Mouse (Mus musculus) limb, embryonic 10.5 days (tissue): ENCODE results near the gene Prkaa1. TPM values are rescaled to one million over a fixed set of nuclear protein-coding genes. Genes with fewer than 3 reads are reported as not detected.
"Not testable (repeated sequence)": the region's sequence is repeated elsewhere in the genome, so short reads cannot be mapped to it uniquely, and the experiment has no call there.

Experiments used
- DNase-seq: peaks from one replicate; pipeline ENCODE4 v3.0.0-alpha.2; 2017; ENCODE audit warnings: low spot score
- H3K27ac ChIP-seq: fragments of 300-500 bp; sonication (generic); 2 replicates; pipeline ENCODE4 v1.5.1; 2016; ENCODE audit warnings: mild to moderate bottlenecking
- H3K27me3 ChIP-seq: fragments of 300-500 bp; sonication (generic); 2 replicates; pipeline ENCODE4 v1.6.1; 2016; ENCODE audit warnings: low read depth, mild to moderate bottlenecking; ENCODE audit not compliant: poor library complexity, severe bottlenecking
- H3K36me3 ChIP-seq: fragments of 300-500 bp; sonication (generic); 2 replicates; pipeline ENCODE4 v1.6.1; 2016; ENCODE audit warnings: mild to moderate bottlenecking, moderate library complexity
- H3K4me1 ChIP-seq: fragments of 300-500 bp; sonication (generic); 2 replicates; pipeline ENCODE4 v1.6.1; 2016
- H3K4me3 ChIP-seq: fragments of 300-500 bp; sonication (generic); 2 replicates; pipeline ENCODE4 v1.5.1; 2016; ENCODE audit warnings: mild to moderate bottlenecking, moderate library complexity
- H3K9me3 ChIP-seq: fragments of 300-500 bp; sonication (generic); replicated peaks from 2 replicates; pipeline ENCODE4 v1.6.1; 2016; ENCODE audit warnings: mild to moderate bottlenecking
- WGBS: fragments of 180-500 bp; shearing (Covaris S2); methylation state at CpG from one replicate; pipeline ENCODE4 v1.1.7; 2016; 5-methylcytosine and 5-hydroxymethylcytosine counted together
- polyA plus RNA-seq: library from polyadenylated mRNA; unstranded; fragments of >200 nt; fragmentation: Nextera tagmentation; extraction: Ambion mirVana; gene quantifications from 2 replicates; pipeline ENCODE4 v1.2.1, GENCODE M21; 2016

Prkaa1 gene
- polyA plus RNA-seq, 1 experiment from 2014 or later = 16.2 TPM

GRCm38 (mm10) chr15:5117031-5117601 lies 26.5 kb upstream of the Prkaa1 start:
- H3K27me3 ChIP-seq = no peaks in the 10 kb centered on the region
- peak overlapping the region; percentile 88 for H3K4me3 ChIP-seq
- DNase-seq = no peak
- H3K4me1 ChIP-seq = peaks cover 13% of the 10 kb centered on the region
- H3K27ac ChIP-seq = peak overlapping the region; percentile 95
- WGBS = 2% methylated on average over 22 of the region's 22 CpGs
- H3K36me3 ChIP-seq = peaks cover 50% of the 10 kb centered on the region
- no peaks in the 10 kb centered on the region for H3K9me3 ChIP-seq

GRCm38 (mm10) chr15:5118626-5119025 lies 25.0 kb upstream of the Prkaa1 start:
- H3K4me3 ChIP-seq = no peak overlapping the region
- no peaks in the 10 kb centered on the region for H3K9me3 ChIP-seq
- DNase-seq = no peak
- WGBS = 89% methylated on average over 9 of the region's 9 CpGs
- peaks cover 65% of the 10 kb centered on the region for H3K36me3 ChIP-seq
- H3K27me3 ChIP-seq = no peaks in the 10 kb centered on the region
- peaks cover 13% of the 10 kb centered on the region for H3K4me1 ChIP-seq
- H3K27ac ChIP-seq = no peak overlapping the region

- Histone ChIP-seq H3K36me3 (peaks cover 70% of the 10 kb centered on the region), H3K9me3 (no peaks in the 10 kb centered on the region), H3K4me3 (no peak overlapping the region), H3K27me3 (no peaks in the 10 kb centered on the region), H3K4me1 (peaks cover 13% of the 10 kb centered on the region), H3K27ac (no peak overlapping the region)
- 92% methylated on average over 2 of the region's 2 CpGs for WGBS
- DNase-seq = no peak
Measured at GRCm38 (mm10) chr15:5119192-5119591, 24.5 kb upstream of the Prkaa1 start.

GRCm38 (mm10) chr15:5119707-5120106 lies 24.0 kb upstream of the Prkaa1 start:
- WGBS = 98% methylated on average over 2 of the region's 2 CpGs
- Histone ChIP-seq H3K9me3 (no peaks in the 10 kb centered on the region), H3K36me3 (peaks cover 75% of the 10 kb centered on the region), H3K27me3 (no peaks in the 10 kb centered on the region), H3K4me3 (no peak overlapping the region), H3K4me1 (peaks cover 13% of the 10 kb centered on the region), H3K27ac (no peak overlapping the region)
- DNase-seq = no peak

- no peaks in the 10 kb centered on the region for H3K9me3 ChIP-seq
- no peak overlapping the region for H3K27ac ChIP-seq
- WGBS = 92% methylated on average over 12 of the region's 12 CpGs
- H3K4me1 ChIP-seq = peaks cover 7% of the 10 kb centered on the region
- no peak overlapping the region for H3K4me3 ChIP-seq
- H3K27me3 ChIP-seq = no peaks in the 10 kb centered on the region
- peaks cover 81% of the 10 kb centered on the region for H3K36me3 ChIP-seq
- DNase-seq = no peak
Measured at GRCm38 (mm10) chr15:5121535-5122313, 21.9 kb upstream of the Prkaa1 start.

GRCm38 (mm10) chr15:5126456-5126855 lies 17.2 kb upstream of the Prkaa1 start:
- H3K36me3 ChIP-seq = peaks cover 38% of the 10 kb centered on the region
- H3K4me3 ChIP-seq = no peak overlapping the region
- no peaks in the 10 kb centered on the region for H3K9me3 ChIP-seq
- H3K27ac ChIP-seq = no peak overlapping the region
- DNase-seq = no peak
- WGBS = 86% methylated on average over 4 of the region's 4 CpGs
- H3K4me1 ChIP-seq = no peaks in the 10 kb centered on the region
- no peaks in the 10 kb centered on the region for H3K27me3 ChIP-seq

- no peak overlapping the region for H3K4me3 ChIP-seq
- H3K27ac ChIP-seq = no peak overlapping the region
- DNase-seq = no peak
- H3K36me3 ChIP-seq = peaks cover 27% of the 10 kb centered on the region
- 95% methylated on average over 2 of the region's 2 CpGs for WGBS
- H3K4me1 ChIP-seq = no peaks in the 10 kb centered on the region
- H3K9me3 ChIP-seq = no peaks in the 10 kb centered on the region
- no peaks in the 10 kb centered on the region for H3K27me3 ChIP-seq
Measured at GRCm38 (mm10) chr15:5127487-5127886, 16.2 kb upstream of the Prkaa1 start.

- Histone ChIP-seq H3K27ac (no peak overlapping the region), H3K27me3 (no peaks in the 10 kb centered on the region), H3K4me1 (no peaks in the 10 kb centered on the region), H3K36me3 (peaks cover 19% of the 10 kb centered on the region), H3K9me3 (no peaks in the 10 kb centered on the region), H3K4me3 (no peak overlapping the region)
- WGBS = 69% methylated on average over 5 of the region's 5 CpGs
- DNase-seq = no peak
Measured at GRCm38 (mm10) chr15:5128176-5128940, 15.3 kb upstream of the Prkaa1 start.

- Histone ChIP-seq H3K27me3 (no peaks in the 10 kb centered on the region), H3K9me3 (no peaks in the 10 kb centered on the region), H3K4me3 (no peak overlapping the region), H3K4me1 (no peaks in the 10 kb centered on the region), H3K36me3 (peaks cover 11% of the 10 kb centered on the region), H3K27ac (no peak overlapping the region)
- DNase-seq = no peak
- WGBS = 92% methylated on average over 12 of the region's 12 CpGs
Measured at GRCm38 (mm10) chr15:5129111-5129805, 14.4 kb upstream of the Prkaa1 start.

GRCm38 (mm10) chr15:5130887-5131668 lies 12.6 kb upstream of the Prkaa1 start:
- not testable (repeated sequence) for DNase-seq, H3K36me3 ChIP-seq, H3K4me1 ChIP-seq, H3K9me3 ChIP-seq, H3K27me3 ChIP-seq, H3K4me3 ChIP-seq, H3K27ac ChIP-seq
- 89% methylated on average over 14 of the region's 14 CpGs for WGBS

- H3K27me3 ChIP-seq = no peaks in the 10 kb centered on the region
- H3K27ac ChIP-seq = no peak overlapping the region
- no peaks in the 10 kb centered on the region for H3K4me1 ChIP-seq
- DNase-seq = no peak
- WGBS = 81% methylated on average over 3 of the region's 3 CpGs
- no peaks in the 10 kb centered on the region for H3K9me3 ChIP-seq
- no peaks in the 10 kb centered on the region for H3K36me3 ChIP-seq
- H3K4me3 ChIP-seq = no peak overlapping the region
Measured at GRCm38 (mm10) chr15:5133301-5133700, 10.4 kb upstream of the Prkaa1 start.

GRCm38 (mm10) chr15:5134179-5134578 lies 9.5 kb upstream of the Prkaa1 start:
- 85% methylated on average over 3 of the region's 3 CpGs for WGBS
- no peak for DNase-seq
- H3K4me3 ChIP-seq = no peak overlapping the region
- H3K27ac ChIP-seq = no peak overlapping the region
- H3K27me3 ChIP-seq = no peaks in the 10 kb centered on the region
- no peaks in the 10 kb centered on the region for H3K36me3 ChIP-seq
- no peaks in the 10 kb centered on the region for H3K4me1 ChIP-seq
- no peaks in the 10 kb centered on the region for H3K9me3 ChIP-seq
